9 mouse cellular contexts compared by ENCODE assay signal in the genomic region with DNA sequence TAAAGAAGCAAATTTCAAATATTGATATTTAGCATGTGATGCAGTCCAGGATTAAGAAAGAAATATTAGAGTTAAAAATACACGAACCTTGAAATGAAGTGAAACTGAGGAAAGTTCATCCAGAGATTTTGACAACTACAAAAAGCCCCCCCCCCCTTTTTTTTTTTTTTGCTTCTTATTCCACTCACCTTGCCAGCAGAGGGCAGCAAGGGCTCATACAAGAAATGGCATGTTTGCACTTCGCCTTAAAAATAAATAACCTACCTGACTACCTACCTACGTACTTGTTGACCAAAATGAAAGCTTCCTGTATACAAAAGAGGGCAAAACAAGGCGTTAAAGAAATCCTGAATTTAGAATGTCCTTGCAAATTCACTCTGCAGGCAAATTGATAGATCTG.
DNase-seq lines count a peak whose midpoint lies in the region; ATAC-seq and TF ChIP-seq lines count a peak whose summit lies in the region.
"Had no signal": no experiment of that assay in that cellular context is flagged by ENCODE, and none has a peak within 500 bp of the region (broad histone marks: within the 10 kb centered on the region; RNA-seq: fewer than 3 reads in every experiment).

No protein-coding gene starts in this region.

- no peak for TF ChIP-seq EP300 in liver, embryonic 14.5 days (IDR thresholded peaks at IDR 0.05; ENCODE audit: low read depth)

- H3K9ac ChIP-seq in embryonic facial prominence, embryonic 11.5 days (replicated peaks; ENCODE audit: low read length), result no peak overlapping the region
- no peak overlapping the region for H3K9ac ChIP-seq in liver, embryonic 14.5 days (replicated peaks)
- H3K9ac ChIP-seq: limb, embryonic 12.5 days had no signal

- intact Hi-C loops in left cerebral cortex, adult 2 months (cut with DNase I), result loop anchor here (1.0 to 5.0 kb wide), 3 partner anchors 149 to 361 kb away; a partner anchor contains a TSS

- 49% methylated on average over 4 of the region's 4 CpGs for WGBS in embryonic facial prominence, embryonic 11.5 days
- WGBS in embryonic facial prominence, embryonic 10.5 days, result 52% methylated on average over 4 of the region's 4 CpGs
- 23% methylated on average over 4 of the region's 4 CpGs for WGBS in liver, embryonic 14.5 days (ENCODE audit: insufficient replicate concordance)

- H3K36me3 ChIP-seq in embryonic facial prominence, embryonic 11.5 days (replicated peaks; ENCODE audit: control insufficient read depth, insufficient read depth, low read depth, low read length), result no peaks in the 10 kb centered on the region
- no peaks in the 10 kb centered on the region for H3K36me3 ChIP-seq in embryonic facial prominence, embryonic 10.5 days (replicated peaks)
- no peaks in the 10 kb centered on the region for H3K36me3 ChIP-seq in liver, embryonic 14.5 days (replicated peaks; ENCODE audit: control insufficient read depth, insufficient read depth, low read depth)
- H3K36me3 ChIP-seq: limb, embryonic 12.5 days had no signal

- no peak overlapping the region for H3K4me3 ChIP-seq in embryonic facial prominence, embryonic 11.5 days (ENCODE audit: low read depth, low read length)
- no peak overlapping the region for H3K4me3 ChIP-seq in embryonic facial prominence, embryonic 10.5 days
- no peak overlapping the region for H3K4me3 ChIP-seq in left cerebral cortex, adult 2 months
- H3K4me3 ChIP-seq in liver, embryonic 14.5 days (ENCODE audit: insufficient read depth in 1 of 2, low read depth in 2 of 2, low read length in 2 of 2), result no peak overlapping the region
- H3K4me3 ChIP-seq: limb, embryonic 12.5 days had no signal

- peak; percentile 21 for DNase-seq in embryonic facial prominence, embryonic 11.5 days (ENCODE audit: low spot score)
- no peak for DNase-seq in embryonic facial prominence, embryonic 10.5 days (ENCODE audit: low spot score)
- peak in 1 of 2 experiments; percentile 7 for DNase-seq in left cerebral cortex, adult 2 months (ENCODE audit: extremely low spot score in 1 of 2, low spot score in 2 of 2)
- DNase-seq in left cerebral cortex, adult 9 months (ENCODE audit: low spot score in 2 of 2), result no peak
- DNase-seq in R1 (ENCODE audit: low read depth, low spot score), result peak; percentile 2
- DNase-seq in liver, embryonic 14.5 days (ENCODE audit: low read depth in 3 of 3, low spot score in 3 of 3), result no peak
- no peak for DNase-seq in spleen, adult 12 weeks (ENCODE audit: low spot score)
- no peak for DNase-seq in heart, adult 11 months

- no peaks in the 10 kb centered on the region for H3K27me3 ChIP-seq in embryonic facial prominence, embryonic 11.5 days (ENCODE audit: control insufficient read depth, insufficient read depth, low read length)
- peaks cover 67% of the 10 kb centered on the region for H3K27me3 ChIP-seq in embryonic facial prominence, embryonic 10.5 days (replicated peaks; ENCODE audit: low read depth, poor library complexity, severe bottlenecking)
- H3K27me3 ChIP-seq in liver, embryonic 14.5 days (ENCODE audit: control insufficient read depth, insufficient read depth, low read length), result no peaks in the 10 kb centered on the region

- H3K9me3 ChIP-seq in embryonic facial prominence, embryonic 11.5 days (replicated peaks; ENCODE audit: control insufficient read depth, low read length), result no peaks in the 10 kb centered on the region
- H3K9me3 ChIP-seq in embryonic facial prominence, embryonic 10.5 days, result no peaks in the 10 kb centered on the region
- H3K9me3 ChIP-seq in liver, embryonic 14.5 days (ENCODE audit: control insufficient read depth, low read length), result no peaks in the 10 kb centered on the region
- H3K9me3 ChIP-seq: limb, embryonic 12.5 days had no signal

- TF ChIP-seq CTCF in left cerebral cortex, adult 2 months (IDR thresholded peaks at IDR 0.05), result peak; percentile 50
- TF ChIP-seq CTCF in liver, embryonic 14.5 days (IDR thresholded peaks at IDR 0.05; ENCODE audit: low read depth), result peak; percentile 7; the same call in 1 of the 2 replicates

- no peak overlapping the region for H3K27ac ChIP-seq in embryonic facial prominence, embryonic 11.5 days (replicated peaks; ENCODE audit: low read depth, low read length)
- H3K27ac ChIP-seq in embryonic facial prominence, embryonic 10.5 days (replicated peaks), result no peak overlapping the region
- no peak overlapping the region for H3K27ac ChIP-seq in left cerebral cortex, adult 2 months
- no peak overlapping the region for H3K27ac ChIP-seq in liver, embryonic 14.5 days
- H3K27ac ChIP-seq: limb, embryonic 12.5 days had no signal

- no peak for ATAC-seq in embryonic facial prominence, embryonic 11.5 days (replicated peaks; ENCODE audit: insufficient number of reproducible peaks, low FRiP score, low TSS enrichment, low read depth)
- no peak for ATAC-seq in liver, embryonic 14.5 days (ENCODE audit: insufficient read depth)

- H3K4me2 ChIP-seq in embryonic facial prominence, embryonic 11.5 days (ENCODE audit: low read depth, low read length), result no peak overlapping the region
- no peak overlapping the region for H3K4me2 ChIP-seq in liver, embryonic 14.5 days (ENCODE audit: low read depth)
- H3K4me2 ChIP-seq: limb, embryonic 12.5 days had no signal

- no peaks in the 10 kb centered on the region for H3K4me1 ChIP-seq in embryonic facial prominence, embryonic 11.5 days (ENCODE audit: control insufficient read depth, insufficient read depth, low read length)
- no peaks in the 10 kb centered on the region for H3K4me1 ChIP-seq in embryonic facial prominence, embryonic 10.5 days
- no peaks in the 10 kb centered on the region for H3K4me1 ChIP-seq in liver, embryonic 14.5 days (replicated peaks; ENCODE audit: control insufficient read depth in 2 of 2, insufficient read depth in 2 of 2, low read length in 1 of 2)
- H3K4me1 ChIP-seq: limb, embryonic 12.5 days had no signal

Comparison
In these comparisons a context has a peak if more than half of its experiments do, and no peak if none do; other contexts are left out.
1. DNase-seq: peak in embryonic facial prominence, embryonic 11.5 days (single experiment) and R1 (single experiment); none in embryonic facial prominence, embryonic 10.5 days (single experiment), left cerebral cortex, adult 9 months (0 of 2), liver, embryonic 14.5 days (0 of 3), spleen, adult 12 weeks (single experiment) and heart, adult 11 months (single experiment).